Mouse (Mus musculus): ENCODE data around the gene Fxyd3. TPM values are rescaled to one million over a fixed set of nuclear protein-coding genes. Genes with fewer than 3 reads are reported as not detected.

Gene Fxyd3
- polyA plus RNA-seq, 1 experiment from 2014 or later: not detected

- WGBS: 2% methylated on average over 28 of the region's 28 CpGs
- ATAC-seq (replicated peaks): peak; percentile 65
- peaks cover 44% of the 10 kb centered on the region for H3K4me1 ChIP-seq
- H3K4me2 ChIP-seq: peak within 1 kb of the TSS; percentile 66
- peak within 1 kb of the TSS; percentile 51 for H3K9ac ChIP-seq
- no peaks in the 10 kb centered on the region for H3K36me3 ChIP-seq (replicated peaks)
- peak within 1 kb of the TSS; percentile 74 for H3K27ac ChIP-seq
- H3K4me3 ChIP-seq: peak within 1 kb of the TSS; percentile 48
- H3K9me3 ChIP-seq: no peaks in the 10 kb centered on the region
- H3K27me3 ChIP-seq (replicated peaks): peaks cover 40% of the 10 kb centered on the region
Measured at GRCm38 (mm10) chr7:31051321-31052021, 25.0 kb downstream of the Fxyd3 start, which contains the start of gene Fxyd7. Fxyd7 (minus strand) TSS chr7:31051467.

- peak; percentile 50; the same call in 1 of the 2 replicates for ATAC-seq (replicated peaks)
- H3K27me3 ChIP-seq (replicated peaks): peaks cover 40% of the 10 kb centered on the region
Measured at GRCm38 (mm10) chr7:31050921-31051320, 25.6 kb downstream of the Fxyd3 start.

GRCm38 (mm10) chr7:31050487-31050886 lies 26.0 kb downstream of the Fxyd3 start:
- Histone ChIP-seq H3K27me3 (replicated peaks) (peaks cover 42% of the 10 kb centered on the region), H3K4me2 (peak overlapping the region; percentile 66), H3K36me3 (replicated peaks) (no peaks in the 10 kb centered on the region), H3K9ac (peak overlapping the region; percentile 51), H3K4me1 (peaks cover 44% of the 10 kb centered on the region), H3K4me3 (peak overlapping the region; percentile 48), H3K9me3 (no peaks in the 10 kb centered on the region), H3K27ac (peak overlapping the region; percentile 74)
- WGBS: under 1% methylated on average over 6 of the region's 6 CpGs
- ATAC-seq (replicated peaks): peak; percentile 5; the same call in 1 of the 2 replicates

More at GRCm38 (mm10) chr7:31050921-31051320, 25.6 kb downstream of the Fxyd3 start:
- Histone ChIP-seq H3K4me3 (peak overlapping the region; percentile 48), H3K4me1 (peaks cover 44% of the 10 kb centered on the region), H3K36me3 (replicated peaks) (no peaks in the 10 kb centered on the region), H3K27ac (0 out of 2 replicates have a peak overlapping the region, but pooled peaks have one; percentile 74), H3K9ac (peak overlapping the region; percentile 51), H3K9me3 (no peaks in the 10 kb centered on the region), H3K4me2 (peak overlapping the region; percentile 66)
- 3% methylated on average over 9 of the region's 9 CpGs for WGBS

GRCm38 (mm10) chr7:31049846-31050281 lies 26.6 kb downstream of the Fxyd3 start:
- ATAC-seq (replicated peaks): peak; percentile 59
- Histone ChIP-seq H3K4me3 (peak overlapping the region; percentile 48), H3K36me3 (replicated peaks) (no peaks in the 10 kb centered on the region), H3K9me3 (no peaks in the 10 kb centered on the region), H3K4me1 (peaks cover 41% of the 10 kb centered on the region), H3K27me3 (replicated peaks) (peaks cover 48% of the 10 kb centered on the region), H3K9ac (peak overlapping the region; percentile 51), H3K27ac (peak overlapping the region; percentile 74), H3K4me2 (peak overlapping the region; percentile 66)
- 4% methylated on average over 12 of the region's 15 CpGs for WGBS

GRCm38 (mm10) chr7:31049135-31049845 lies 27.2 kb downstream of the Fxyd3 start:
- 16% methylated on average over 5 of the region's 5 CpGs for WGBS
- no peaks in the 10 kb centered on the region for H3K9me3 ChIP-seq
- H3K27me3 ChIP-seq (replicated peaks): peaks cover 46% of the 10 kb centered on the region
- H3K4me3 ChIP-seq: peak overlapping the region; percentile 48
- H3K9ac ChIP-seq: peak overlapping the region; percentile 51
- H3K4me1 ChIP-seq: peaks cover 41% of the 10 kb centered on the region
- no peaks in the 10 kb centered on the region for H3K36me3 ChIP-seq (replicated peaks)
- peak overlapping the region; percentile 66 for H3K4me2 ChIP-seq
- peak overlapping the region; percentile 74 for H3K27ac ChIP-seq
- ATAC-seq (replicated peaks): peak; percentile 13

GRCm38 (mm10) chr7:31042431-31042910 lies 34.0 kb downstream of the Fxyd3 start, which contains the start of gene Fxyd5:
Fxyd5 (minus strand) TSS chr7:31042481.
- H3K27me3 ChIP-seq (replicated peaks): peaks cover 45% of the 10 kb centered on the region
- H3K9ac ChIP-seq: no peak within 1 kb of the TSS
- WGBS: 37% methylated on average over 10 of the region's 10 CpGs

GRCm38 (mm10) chr7:31041662-31042315 lies 34.7 kb downstream of the Fxyd3 start:
- Histone ChIP-seq H3K27ac (no peak overlapping the region), H3K36me3 (replicated peaks) (no peaks in the 10 kb centered on the region), H3K4me2 (peak overlapping the region; percentile 32; the same call in 1 of the 2 replicates), H3K4me3 (no peak overlapping the region; the same call in 1 of the 2 replicates), H3K9ac (no peak overlapping the region), H3K9me3 (no peaks in the 10 kb centered on the region), H3K27me3 (replicated peaks) (peaks cover 45% of the 10 kb centered on the region), H3K4me1 (peaks cover 3% of the 10 kb centered on the region; the same call in 1 of the 2 replicates)
- WGBS: 5% methylated on average over 28 of the region's 28 CpGs
- no peak for ATAC-seq (replicated peaks)

More at GRCm38 (mm10) chr7:31042431-31042910, 34.0 kb downstream of the Fxyd3 start, which contains the start of gene Fxyd5:
- no peaks in the 10 kb centered on the region for H3K36me3 ChIP-seq (replicated peaks)
- peaks cover 3% of the 10 kb centered on the region; the same call in 1 of the 2 replicates for H3K4me1 ChIP-seq
- no peak within 1 kb of the TSS; the same call in 1 of the 2 replicates for H3K4me3 ChIP-seq
- ATAC-seq (replicated peaks): no peak
- H3K27ac ChIP-seq: no peak within 1 kb of the TSS
- H3K9me3 ChIP-seq: no peaks in the 10 kb centered on the region
- H3K4me2 ChIP-seq: peak within 1 kb of the TSS; percentile 32; the same call in 1 of the 2 replicates

GRCm38 (mm10) chr7:31041023-31041407 lies 35.5 kb downstream of the Fxyd3 start:
- no peak overlapping the region for H3K27ac ChIP-seq
- 40% methylated on average over 8 of the region's 8 CpGs for WGBS
- H3K9ac ChIP-seq: no peak overlapping the region
- no peaks in the 10 kb centered on the region for H3K9me3 ChIP-seq
- no peak overlapping the region for H3K4me3 ChIP-seq
- H3K27me3 ChIP-seq (replicated peaks): peaks cover 45% of the 10 kb centered on the region
- H3K4me1 ChIP-seq: peaks cover 3% of the 10 kb centered on the region; the same call in 1 of the 2 replicates
- H3K36me3 ChIP-seq (replicated peaks): no peaks in the 10 kb centered on the region
- H3K4me2 ChIP-seq: no peak overlapping the region
- ATAC-seq (replicated peaks): no peak

GRCm38 (mm10) chr7:31040281-31041022 lies 36.1 kb downstream of the Fxyd3 start:
- Histone ChIP-seq H3K4me2 (no peak overlapping the region), H3K27ac (no peak overlapping the region), H3K27me3 (replicated peaks) (peaks cover 42% of the 10 kb centered on the region), H3K9ac (no peak overlapping the region), H3K4me1 (peaks cover 3% of the 10 kb centered on the region; the same call in 1 of the 2 replicates), H3K36me3 (replicated peaks) (no peaks in the 10 kb centered on the region), H3K9me3 (no peaks in the 10 kb centered on the region), H3K4me3 (no peak overlapping the region)
- WGBS: 78% methylated on average over 12 of the region's 12 CpGs
- ATAC-seq (replicated peaks): no peak

- no peaks in the 10 kb centered on the region for H3K9me3 ChIP-seq
- 83% methylated on average over 4 of the region's 4 CpGs for WGBS
Measured at GRCm38 (mm10) chr7:31039011-31039410, 37.5 kb downstream of the Fxyd3 start.

GRCm38 (mm10) chr7:31037675-31038074 lies 38.8 kb downstream of the Fxyd3 start:
- peaks cover 3% of the 10 kb centered on the region; the same call in 1 of the 2 replicates for H3K4me1 ChIP-seq
- H3K27ac ChIP-seq: no peak overlapping the region
- no peak overlapping the region for H3K9ac ChIP-seq
- ATAC-seq (replicated peaks): no peak
- no peaks in the 10 kb centered on the region for H3K9me3 ChIP-seq
- no peaks in the 10 kb centered on the region for H3K36me3 ChIP-seq (replicated peaks)
- peaks cover 19% of the 10 kb centered on the region for H3K27me3 ChIP-seq (replicated peaks)
- H3K4me2 ChIP-seq: no peak overlapping the region
- H3K4me3 ChIP-seq: no peak overlapping the region
- 76% methylated on average over 2 of the region's 2 CpGs for WGBS

More at GRCm38 (mm10) chr7:31039011-31039410, 37.5 kb downstream of the Fxyd3 start:
- no peak overlapping the region for H3K9ac ChIP-seq
- H3K27ac ChIP-seq: no peak overlapping the region
- no peaks in the 10 kb centered on the region for H3K36me3 ChIP-seq (replicated peaks)
- H3K4me2 ChIP-seq: no peak overlapping the region
- ATAC-seq (replicated peaks): no peak
- no peak overlapping the region for H3K4me3 ChIP-seq
- H3K4me1 ChIP-seq: peaks cover 3% of the 10 kb centered on the region; the same call in 1 of the 2 replicates
- peaks cover 30% of the 10 kb centered on the region for H3K27me3 ChIP-seq (replicated peaks)

Data from midbrain, embryonic 15.5 days (tissue).